Mouse (Mus musculus) kidney, postnatal 14 days (tissue): ENCODE results near the gene Srarp.
A peak's percentile ranks its signal among the peaks of the same experiment; 100 is the strongest.

ENCODE experiments used
- DNase-seq: peaks from one replicate; pipeline ENCODE4 v3.0.0; 2022; ENCODE audit warnings: mixed read lengths

Srarp gene

GRCm38 (mm10) chr4:141456193-141456938, 20.5 kb upstream of the Srarp start:
- no peak for DNase-seq

GRCm38 (mm10) chr4:141455526-141455925, 19.6 kb upstream of the Srarp start:
- no peak for DNase-seq

- DNase-seq = no peak
Measured at GRCm38 (mm10) chr4:141454581-141455350, 18.9 kb upstream of the Srarp start.

- DNase-seq = no peak
Measured at GRCm38 (mm10) chr4:141451916-141452450, 16.1 kb upstream of the Srarp start.

GRCm38 (mm10) chr4:141451251-141451650, 15.3 kb upstream of the Srarp start:
- DNase-seq = no peak

GRCm38 (mm10) chr4:141446211-141446610, 10.3 kb upstream of the Srarp start:
- no peak for DNase-seq

- DNase-seq = no peak
Measured at GRCm38 (mm10) chr4:141445328-141445720, 9.4 kb upstream of the Srarp start.

GRCm38 (mm10) chr4:141444451-141445327, 8.8 kb upstream of the Srarp start, which contains the start of gene Zbtb17:
Gene Zbtb17, plus strand, starts transcription at chr4:141444654.
- peak; percentile 93 for DNase-seq

GRCm38 (mm10) chr4:141443641-141444429, 7.9 kb upstream of the Srarp start:
- no peak for DNase-seq

- peak; percentile 79 for DNase-seq
Measured at GRCm38 (mm10) chr4:141440877-141441276, 5.0 kb upstream of the Srarp start.

GRCm38 (mm10) chr4:141439083-141439803, 3.3 kb upstream of the Srarp start:
- DNase-seq = peak; percentile 54

- DNase-seq = no peak
Measured at GRCm38 (mm10) chr4:141433191-141433590, 2.7 kb downstream of the Srarp start.

- DNase-seq = peak; percentile 55
Measured at GRCm38 (mm10) chr4:141432666-141433065, 3.2 kb downstream of the Srarp start.

- DNase-seq = peak; percentile 83
Measured at GRCm38 (mm10) chr4:141430997-141431396, 4.9 kb downstream of the Srarp start.

GRCm38 (mm10) chr4:141429847-141430246, 6.1 kb downstream of the Srarp start:
- DNase-seq = peak; percentile 68

GRCm38 (mm10) chr4:141429381-141429780, 6.5 kb downstream of the Srarp start:
- DNase-seq = no peak

GRCm38 (mm10) chr4:141427921-141428320, 8.0 kb downstream of the Srarp start:
- DNase-seq = no peak

- DNase-seq = no peak
Measured at GRCm38 (mm10) chr4:141426796-141427745, 8.8 kb downstream of the Srarp start.

- DNase-seq = peak; percentile 79
Measured at GRCm38 (mm10) chr4:141425484-141426479, 10.1 kb downstream of the Srarp start.
